Mouse (Mus musculus) E14TG2a.4 (cell line): ENCODE results near the gene Lamtor5.

Source experiments
- H3K27me3 ChIP-seq: 2 replicates; pipeline ENCODE4 v1.6.1; 2014; ENCODE audit warnings: low read length, control low read depth; ENCODE audit not compliant: insufficient read depth
- H3K36me3 ChIP-seq: 2 replicates; pipeline ENCODE4 v1.6.1; 2014; ENCODE audit warnings: low read length, control low read depth; ENCODE audit not compliant: insufficient read depth
- H3K4me1 ChIP-seq: replicated peaks from 2 replicates; pipeline ENCODE4 v1.6.1; 2014; ENCODE audit warnings: low read depth, low read length, control low read depth
- H3K4me3 ChIP-seq: replicated peaks from 2 replicates; pipeline ENCODE4 v1.5.1; 2014; ENCODE audit warnings: mild to moderate bottlenecking, low read length
- H3K9me3 ChIP-seq: 2 replicates; pipeline ENCODE4 v1.6.1; 2014; ENCODE audit warnings: low read length, control low read depth
- CTCF ChIP-seq: conservative IDR thresholded peaks from 2 replicates; pipeline ENCODE4 v1.5.1; 2014; ENCODE audit warnings: low read length
- NANOG ChIP-seq: IDR thresholded peaks from 2 replicates; pipeline ENCODE4 v1.6.1; 2014; ENCODE audit warnings: borderline replicate concordance, low read length, mixed read lengths
- POU5F1 ChIP-seq: IDR thresholded peaks from 2 replicates; pipeline ENCODE4 v1.6.1; 2014; ENCODE audit warnings: low read length, borderline replicate concordance

Gene Lamtor5

GRCm38 (mm10) chr3:107278479-107279269, at the start of gene Lamtor5:
Gene Lamtor5 (plus strand): TSS chr3:107278858.
- Histone ChIP-seq H3K9me3 (no peaks in the 10 kb centered on the region), H3K4me1 (peaks cover 18% of the 10 kb centered on the region), H3K36me3 (peaks cover 26% of the 10 kb centered on the region), H3K27me3 (peaks cover 5% of the 10 kb centered on the region; the same call in 1 of the 2 replicates), H3K4me3 (peak within 1 kb of the TSS; percentile 96)
- TF ChIP-seq NANOG (no peak), POU5F1 (no peak), CTCF (no peak)

- no peaks in the 10 kb centered on the region for H3K36me3 ChIP-seq
- TF ChIP-seq CTCF (no peak), NANOG (no peak), POU5F1 (no peak)
- peaks cover 5% of the 10 kb centered on the region for H3K9me3 ChIP-seq
- no peak overlapping the region for H3K4me3 ChIP-seq
- H3K27me3 ChIP-seq, result peaks cover 18% of the 10 kb centered on the region
- no peaks in the 10 kb centered on the region for H3K4me1 ChIP-seq
Measured at GRCm38 (mm10) chr3:107229221-107229620, 49.4 kb upstream of the Lamtor5 start.

- TF ChIP-seq POU5F1 (no peak), CTCF (no peak), NANOG (no peak)
- Histone ChIP-seq H3K4me3 (no peak overlapping the region), H3K36me3 (no peaks in the 10 kb centered on the region), H3K27me3 (peaks cover 18% of the 10 kb centered on the region), H3K4me1 (no peaks in the 10 kb centered on the region), H3K9me3 (no peaks in the 10 kb centered on the region)
Measured at GRCm38 (mm10) chr3:107229822-107230221, 48.8 kb upstream of the Lamtor5 start.

- Histone ChIP-seq H3K9me3 (no peaks in the 10 kb centered on the region), H3K4me3 (no peak within 1 kb of the TSS), H3K36me3 (no peaks in the 10 kb centered on the region), H3K27me3 (peaks cover 18% of the 10 kb centered on the region), H3K4me1 (no peaks in the 10 kb centered on the region)
- TF ChIP-seq NANOG (no peak), CTCF (no peak), POU5F1 (no peak)
Measured at GRCm38 (mm10) chr3:107230527-107230926, 48.1 kb upstream of the Lamtor5 start, which contains the start of gene A630076J17Rik. Gene A630076J17Rik (plus strand): TSS chr3:107230614.

GRCm38 (mm10) chr3:107231202-107231601, 47.5 kb upstream of the Lamtor5 start:
- Histone ChIP-seq H3K9me3 (no peaks in the 10 kb centered on the region), H3K4me3 (no peak overlapping the region), H3K36me3 (no peaks in the 10 kb centered on the region), H3K4me1 (no peaks in the 10 kb centered on the region), H3K27me3 (peaks cover 18% of the 10 kb centered on the region)
- TF ChIP-seq CTCF, result no peak
- no peak for TF ChIP-seq POU5F1
- TF ChIP-seq NANOG, result no peak

- H3K27me3 ChIP-seq, result peaks cover 18% of the 10 kb centered on the region
- no peak for TF ChIP-seq POU5F1
- TF ChIP-seq NANOG, result no peak
- TF ChIP-seq CTCF, result peak; percentile 67
- H3K9me3 ChIP-seq, result no peaks in the 10 kb centered on the region
- H3K4me1 ChIP-seq, result no peaks in the 10 kb centered on the region
- no peaks in the 10 kb centered on the region for H3K36me3 ChIP-seq
- H3K4me3 ChIP-seq, result no peak overlapping the region
Measured at GRCm38 (mm10) chr3:107233351-107233813, 45.3 kb upstream of the Lamtor5 start.

- H3K4me1 ChIP-seq, result no peaks in the 10 kb centered on the region
- no peaks in the 10 kb centered on the region for H3K36me3 ChIP-seq
- no peaks in the 10 kb centered on the region for H3K9me3 ChIP-seq
- no peak for TF ChIP-seq NANOG
- TF ChIP-seq POU5F1, result no peak
- peaks cover 18% of the 10 kb centered on the region for H3K27me3 ChIP-seq
- no peak overlapping the region for H3K4me3 ChIP-seq
Measured at GRCm38 (mm10) chr3:107233945-107234344, 44.7 kb upstream of the Lamtor5 start.

GRCm38 (mm10) chr3:107238051-107238450, 40.6 kb upstream of the Lamtor5 start:
- H3K9me3 ChIP-seq, result no peaks in the 10 kb centered on the region
- peaks cover 8% of the 10 kb centered on the region for H3K27me3 ChIP-seq
- H3K4me1 ChIP-seq, result no peaks in the 10 kb centered on the region
- no peak overlapping the region for H3K4me3 ChIP-seq
- no peaks in the 10 kb centered on the region for H3K36me3 ChIP-seq
- TF ChIP-seq NANOG, result no peak

GRCm38 (mm10) chr3:107238471-107238980, 40.1 kb upstream of the Lamtor5 start:
- Histone ChIP-seq H3K9me3 (no peaks in the 10 kb centered on the region), H3K4me1 (no peaks in the 10 kb centered on the region), H3K4me3 (no peak overlapping the region), H3K27me3 (peaks cover 5% of the 10 kb centered on the region), H3K36me3 (no peaks in the 10 kb centered on the region)
- no peak for TF ChIP-seq NANOG
- no peak for TF ChIP-seq CTCF
- no peak for TF ChIP-seq POU5F1
